Mouse (Mus musculus) C2C12 (cell line): ENCODE measurements around the gene Mtrex. TPM values are rescaled to one million over a fixed set of nuclear protein-coding genes. Genes with fewer than 3 reads are reported as not detected.
A peak's percentile ranks its signal among the peaks of the same experiment; 100 is the strongest.

Experiments used
- H3K27me3 ChIP-seq: one replicate; pipeline ENCODE4 v1.6.1; 2011; ENCODE audit not compliant: control insufficient read depth, insufficient read depth, insufficient read length
- H3K36me3 ChIP-seq: one replicate; pipeline ENCODE4 v1.6.1; 2011; ENCODE audit not compliant: control insufficient read depth, insufficient read depth
- H3K4me3 ChIP-seq: one replicate; pipeline ENCODE4 v1.5.1; 2011; ENCODE audit warnings: mild to moderate bottlenecking, control low read depth; ENCODE audit not compliant: poor library complexity, insufficient read depth, severe bottlenecking
- H3K79me2 ChIP-seq: one replicate; pipeline ENCODE4 v1.6.1; 2011; ENCODE audit not compliant: control insufficient read depth, insufficient read depth
- H3K79me3 ChIP-seq: one replicate; pipeline ENCODE4 v1.6.1; 2011; ENCODE audit warnings: low read depth, control low read depth
- H3ac ChIP-seq: one replicate; pipeline ENCODE3; 2011; ENCODE audit warnings: low read depth; ENCODE audit not compliant: control insufficient read depth, insufficient read length
- CEBPB ChIP-seq: IDR thresholded peaks from one replicate; pipeline ENCODE4 v1.6.1; 2011; ENCODE audit warnings: low read depth, mild to moderate bottlenecking, control low read depth, moderate library complexity
- CTCF ChIP-seq: IDR thresholded peaks from one replicate; pipeline ENCODE4 v1.5.1; 2011; ENCODE audit not compliant: control insufficient read depth, insufficient read depth, insufficient read length
- FOSL1 ChIP-seq: IDR thresholded peaks from one replicate; pipeline ENCODE4 v1.8.0; 2011; ENCODE audit warnings: mild to moderate bottlenecking, low read length; ENCODE audit not compliant: poor library complexity, insufficient read depth, severe bottlenecking
- MAX ChIP-seq: IDR thresholded peaks from one replicate; pipeline ENCODE4 v1.6.1; 2011; ENCODE audit warnings: mild to moderate bottlenecking, control low read depth
- MYOD1 ChIP-seq: IDR thresholded peaks from one replicate; pipeline ENCODE4 v1.6.1; 2011; ENCODE audit warnings: low read depth; ENCODE audit not compliant: control insufficient read depth, insufficient read length
- MYOG ChIP-seq: IDR thresholded peaks from one replicate; pipeline ENCODE4 v1.6.1; 2011; ENCODE audit not compliant: control insufficient read depth, insufficient read length; ENCODE audit errors: extremely low read depth
- USF1 ChIP-seq: IDR thresholded peaks from one replicate; pipeline ENCODE4 v1.6.1; 2011; ENCODE audit warnings: low read depth, mild to moderate bottlenecking, control low read depth, moderate library complexity
- long read RNA-seq, 2 experiments: library from polyadenylated mRNA; unstranded; transcript quantifications; one replicate each; pipeline ENCODE4 v2.0.0; 2019 to 2020
- polyA plus RNA-seq: library from polyadenylated mRNA; unstranded; fragments of >200 nt; fragmentation: generic; extraction: Trizol; gene quantifications from one replicate; pipeline ENCODE4 v1.2.1, GENCODE M21; 2012; ENCODE audit warnings: missing spikeins

Mtrex gene
- polyA plus RNA-seq: 18.0 TPM
- long read RNA-seq, experiment 1, transcript Mtrex-201 (27 exons, 3,689 nt): major isoform, 13 of 15 reads
- long read RNA-seq, experiment 1, partial matches to known transcripts: 1 of 15 reads
- long read RNA-seq, experiment 1, other reads (novel, unspliced or antisense): 1 of 15 reads
- long read RNA-seq, experiment 2, transcript Mtrex-201 (27 exons, 3,689 nt): major isoform, 393 of 436 reads
- long read RNA-seq, experiment 2, partial matches to known transcripts: 17 of 436 reads
- long read RNA-seq, experiment 2, other reads (novel, unspliced or antisense): 26 of 436 reads

DNA sequence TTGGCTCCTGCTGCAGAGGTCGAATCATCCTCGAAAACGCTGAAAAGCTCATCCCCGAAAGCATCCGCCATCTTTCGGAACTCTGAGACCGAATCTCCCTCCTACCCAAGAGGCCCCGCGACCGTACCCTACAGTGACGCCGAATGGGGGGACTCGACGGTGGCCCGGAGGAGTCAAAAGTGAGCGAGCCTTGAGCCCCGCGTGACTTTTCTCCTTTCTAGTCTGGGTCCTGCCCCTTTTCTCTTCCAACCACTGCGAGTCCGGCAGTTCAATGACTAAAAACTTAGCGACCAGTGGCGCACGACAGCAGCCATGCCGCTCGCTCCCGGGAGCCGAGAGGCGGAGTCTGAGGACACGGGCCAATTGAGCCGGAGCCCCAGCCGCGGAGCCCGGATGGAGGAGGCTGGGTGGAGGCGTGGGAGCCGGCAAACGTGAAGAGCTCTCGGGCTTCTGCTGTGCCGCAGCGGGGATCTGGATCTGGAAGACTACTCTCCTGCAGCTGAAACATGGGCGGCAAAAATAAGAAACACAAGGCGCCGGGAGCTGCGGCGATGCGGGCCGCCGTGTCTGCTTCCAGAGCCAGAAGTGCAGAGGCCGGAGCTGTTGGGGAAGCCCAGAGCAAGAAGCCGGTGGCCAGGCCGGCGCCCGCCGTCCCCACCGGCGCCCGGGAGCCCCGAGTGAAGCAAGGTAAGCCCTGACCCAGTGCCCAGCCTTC lies at the start of gene Mtrex, which contains the start of gene Dhx29:
Gene Mtrex, minus strand, starts transcription at position 112 of the 715 bp plus-strand sequence.
Gene Dhx29, plus strand, starts transcription at position 168 of the 715 bp plus-strand sequence.
- Histone ChIP-seq H3ac (peak within 1 kb of the TSS; percentile 88), H3K36me3 (peaks cover 18% of the 10 kb centered on the region), H3K79me2 (peaks cover 63% of the 10 kb centered on the region), H3K79me3 (peaks cover 53% of the 10 kb centered on the region), H3K4me3 (peak within 1 kb of the TSS; percentile 89), H3K27me3 (no peaks in the 10 kb centered on the region)
- TF ChIP-seq USF1 (peak; percentile 77), MYOG (no peak)

DNA sequence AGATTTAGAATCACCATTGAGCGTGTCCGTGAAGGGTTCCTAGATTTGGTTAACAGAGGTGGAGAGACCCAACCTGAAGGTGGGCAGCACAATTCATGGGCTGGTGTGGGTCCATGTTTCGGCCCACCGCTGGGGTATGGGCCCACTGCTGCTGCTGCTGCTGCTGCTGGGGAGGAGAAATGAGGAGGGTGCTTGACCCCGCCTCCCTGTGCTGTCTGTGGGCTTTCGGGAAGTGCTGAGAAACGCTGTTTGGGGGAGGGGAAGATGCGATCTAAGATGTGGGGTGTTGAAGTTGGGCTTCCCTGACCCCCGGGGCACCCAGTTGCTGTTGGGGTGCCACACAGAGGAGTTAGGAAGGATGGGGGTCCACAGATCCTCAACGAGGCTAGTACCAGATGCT lies 49.5 kb upstream of the Mtrex start:
- no peaks in the 10 kb centered on the region for H3K79me3 ChIP-seq
- no peaks in the 10 kb centered on the region for H3K79me2 ChIP-seq
- H3K27me3 ChIP-seq: no peaks in the 10 kb centered on the region
- TF ChIP-seq FOSL1 (no peak), MYOD1 (no peak), USF1 (no peak), CTCF (no peak), MYOG (no peak), CEBPB (no peak), MAX (no peak)
- no peaks in the 10 kb centered on the region for H3K36me3 ChIP-seq
- no peak overlapping the region for H3K4me3 ChIP-seq
- no peak overlapping the region for H3ac ChIP-seq

DNA sequence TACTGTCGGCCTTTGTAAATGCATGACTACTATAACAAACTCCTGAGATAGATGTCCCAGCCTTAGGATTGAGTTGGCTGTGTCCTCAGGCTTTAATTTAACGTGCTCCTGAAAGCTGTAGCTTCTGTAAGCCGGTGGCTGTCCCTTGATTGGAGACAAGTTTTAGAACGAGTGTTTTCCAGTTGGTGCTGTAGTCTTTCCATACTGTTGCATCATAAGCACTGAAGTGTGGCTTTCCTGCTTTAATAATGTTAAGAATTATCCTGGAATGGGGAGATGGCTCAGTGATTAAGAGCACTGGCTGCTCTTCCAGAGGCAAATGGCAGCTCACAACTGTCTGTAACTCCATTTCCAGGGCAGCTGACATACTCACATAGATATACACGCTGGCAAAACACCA lies 40.1 kb upstream of the Mtrex start:
- H3ac ChIP-seq: no peak overlapping the region
- H3K36me3 ChIP-seq: peaks cover 32% of the 10 kb centered on the region
- no peaks in the 10 kb centered on the region for H3K79me2 ChIP-seq
- no peaks in the 10 kb centered on the region for H3K27me3 ChIP-seq
- no peak for TF ChIP-seq MYOG
- no peak for TF ChIP-seq FOSL1
- no peak for TF ChIP-seq CTCF
- no peak for TF ChIP-seq USF1
- no peak for TF ChIP-seq MAX
- TF ChIP-seq CEBPB: no peak
- no peak for TF ChIP-seq MYOD1
- H3K79me3 ChIP-seq: no peaks in the 10 kb centered on the region
- no peak overlapping the region for H3K4me3 ChIP-seq

DNA sequence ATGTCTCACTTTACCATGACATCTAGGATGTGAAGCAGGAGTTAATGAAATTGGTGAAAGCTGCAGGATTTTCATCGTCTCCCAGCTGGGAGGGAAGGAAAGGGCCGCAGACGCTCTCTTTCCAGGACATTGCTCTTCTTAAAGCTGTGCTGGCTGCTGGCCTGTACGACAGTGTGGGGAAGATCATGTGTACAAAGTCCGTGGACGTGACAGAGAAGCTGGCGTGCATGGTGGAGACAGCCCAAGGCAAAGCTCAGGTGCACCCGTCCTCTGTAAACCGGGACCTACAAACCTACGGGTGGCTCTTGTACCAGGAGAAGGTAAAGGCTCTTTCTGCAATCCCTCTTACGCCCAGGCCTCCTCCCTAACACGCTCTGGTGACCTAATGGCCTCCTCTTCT lies 37.2 kb upstream of the Mtrex start:
- Histone ChIP-seq H3K36me3 (peaks cover 37% of the 10 kb centered on the region), H3K27me3 (no peaks in the 10 kb centered on the region), H3K4me3 (no peak overlapping the region), H3ac (no peak overlapping the region), H3K79me3 (no peaks in the 10 kb centered on the region), H3K79me2 (no peaks in the 10 kb centered on the region)
- TF ChIP-seq CTCF (no peak), MYOG (no peak), MAX (no peak), FOSL1 (no peak), MYOD1 (no peak), USF1 (no peak), CEBPB (no peak)

DNA sequence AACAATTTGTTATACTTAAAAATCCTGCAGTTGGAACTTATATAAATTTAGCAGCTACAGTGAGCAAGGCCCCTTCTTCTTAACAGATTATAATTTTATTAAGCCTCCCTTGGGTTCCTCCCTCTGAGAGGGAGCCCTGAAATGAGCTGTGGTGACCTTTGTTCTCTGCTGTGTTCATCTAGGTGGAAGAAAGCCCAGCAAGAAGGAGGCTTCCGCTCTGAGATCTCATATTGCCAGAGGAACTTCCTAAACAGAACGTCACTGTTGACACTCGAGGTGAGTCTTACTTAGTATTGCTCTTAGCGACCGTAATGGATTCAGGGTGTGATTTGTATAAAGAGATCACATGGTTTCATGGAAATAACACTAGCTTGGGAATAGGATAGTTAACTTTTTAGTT lies 35.9 kb upstream of the Mtrex start:
- Histone ChIP-seq H3K79me3 (no peaks in the 10 kb centered on the region), H3K4me3 (no peak overlapping the region), H3K27me3 (no peaks in the 10 kb centered on the region), H3ac (no peak overlapping the region), H3K79me2 (no peaks in the 10 kb centered on the region), H3K36me3 (peaks cover 35% of the 10 kb centered on the region)
- TF ChIP-seq CEBPB: no peak

DNA sequence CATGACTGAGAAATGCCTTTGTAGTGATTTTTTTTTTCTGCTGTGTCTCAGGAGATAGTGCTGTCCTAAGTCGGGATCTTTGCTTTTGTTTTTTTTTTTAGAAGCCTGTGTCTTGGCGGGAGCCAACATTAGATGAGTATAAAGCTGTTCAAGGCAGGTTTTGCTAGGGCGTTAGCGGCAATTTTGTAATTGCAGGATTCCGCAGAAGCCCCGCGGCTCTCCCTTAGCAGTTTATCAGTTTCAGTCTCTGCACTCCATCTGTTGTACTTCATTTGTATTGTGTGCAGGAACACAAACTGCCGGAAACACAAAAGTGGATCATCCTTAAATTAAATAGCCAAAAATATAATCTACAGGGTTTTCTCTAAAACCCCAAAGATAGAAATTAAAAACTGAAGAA lies 26.9 kb upstream of the Mtrex start:
- Histone ChIP-seq H3K4me3 (no peak overlapping the region), H3K36me3 (peaks cover 72% of the 10 kb centered on the region), H3ac (no peak overlapping the region), H3K27me3 (no peaks in the 10 kb centered on the region), H3K79me2 (no peaks in the 10 kb centered on the region), H3K79me3 (no peaks in the 10 kb centered on the region)
- no peak for TF ChIP-seq MAX
- no peak for TF ChIP-seq MYOG
- TF ChIP-seq MYOD1: no peak
- no peak for TF ChIP-seq USF1
- TF ChIP-seq CTCF: no peak
- TF ChIP-seq FOSL1: no peak
- no peak for TF ChIP-seq CEBPB
